Mouse (Mus musculus): ENCODE data around the gene Utp4. TPM values are rescaled to one million over a fixed set of nuclear protein-coding genes. Genes with fewer than 3 reads are reported as not detected.
A peak's percentile ranks its signal among the peaks of the same experiment; 100 is the strongest.
"Not testable (repeated sequence)": the region's sequence is repeated elsewhere in the genome, so short reads cannot be mapped to it uniquely, and the experiment has no call there.

Gene Utp4
- polyA plus RNA-seq, 1 experiment from 2014 or later = 74.4 TPM

GRCm38 (mm10) chr8:106872454-106873034, 20.9 kb upstream of the Utp4 start:
- peak overlapping the region; percentile 74 for H3K9ac ChIP-seq
- ATAC-seq (ENCODE audit: insufficient number of reproducible peaks, insufficient read depth, low FRiP score, low TSS enrichment, low read depth) = no peak
- no peaks in the 10 kb centered on the region for H3K9me3 ChIP-seq
- H3K4me2 ChIP-seq = peak overlapping the region; percentile 99
- WGBS = 7% methylated on average over 8 of the region's 8 CpGs
- H3K4me3 ChIP-seq = peak overlapping the region; percentile 64
- peaks cover 33% of the 10 kb centered on the region for H3K4me1 ChIP-seq
- H3K36me3 ChIP-seq = peaks cover 34% of the 10 kb centered on the region
- peaks cover 66% of the 10 kb centered on the region for H3K27me3 ChIP-seq
- no peak overlapping the region for H3K27ac ChIP-seq

- Histone ChIP-seq H3K4me2 (no peak overlapping the region), H3K4me1 (no peaks in the 10 kb centered on the region), H3K9me3 (no peaks in the 10 kb centered on the region), H3K4me3 (no peak overlapping the region), H3K9ac (no peak overlapping the region), H3K36me3 (peaks cover 92% of the 10 kb centered on the region), H3K27me3 (no peaks in the 10 kb centered on the region), H3K27ac (no peak overlapping the region)
- 92% methylated on average over 8 of the region's 8 CpGs for WGBS
- ATAC-seq (ENCODE audit: insufficient number of reproducible peaks, insufficient read depth, low FRiP score, low TSS enrichment, low read depth) = no peak
These were observed 13.2 kb upstream of the Utp4 start for GRCm38 (mm10) chr8:106880121-106880707.

DNA sequence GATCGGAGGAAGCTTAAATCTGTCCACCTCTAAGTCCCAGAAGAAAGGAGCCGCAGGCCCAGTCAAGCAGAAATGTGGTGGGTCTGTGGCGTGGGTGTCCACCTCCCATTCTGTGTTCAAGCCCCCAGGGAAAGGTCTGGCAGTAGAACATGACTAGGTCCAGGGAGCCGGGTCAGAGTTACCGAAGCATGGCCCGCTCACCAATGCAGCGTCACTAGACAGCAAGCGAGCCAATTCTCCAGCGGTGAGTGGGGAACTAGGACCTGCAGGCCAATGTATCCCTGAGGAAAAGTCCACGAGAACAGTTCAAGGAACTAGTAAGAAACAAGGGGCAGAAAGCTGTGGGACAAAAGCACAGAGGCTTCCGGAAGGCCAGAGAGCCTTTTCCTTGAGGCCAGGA, 9.3 kb upstream of the Utp4 start:
- H3K27me3 ChIP-seq; H3K4me3 ChIP-seq; ATAC-seq (ENCODE audit: insufficient number of reproducible peaks, insufficient read depth, low FRiP score, low TSS enrichment, low read depth); H3K4me1 ChIP-seq; H3K9me3 ChIP-seq; H3K4me2 ChIP-seq; H3K9ac ChIP-seq; H3K27ac ChIP-seq: not testable (repeated sequence)
- H3K36me3 ChIP-seq = peaks cover 73% of the 10 kb centered on the region
- WGBS = 94% methylated on average over 11 of the region's 11 CpGs

DNA sequence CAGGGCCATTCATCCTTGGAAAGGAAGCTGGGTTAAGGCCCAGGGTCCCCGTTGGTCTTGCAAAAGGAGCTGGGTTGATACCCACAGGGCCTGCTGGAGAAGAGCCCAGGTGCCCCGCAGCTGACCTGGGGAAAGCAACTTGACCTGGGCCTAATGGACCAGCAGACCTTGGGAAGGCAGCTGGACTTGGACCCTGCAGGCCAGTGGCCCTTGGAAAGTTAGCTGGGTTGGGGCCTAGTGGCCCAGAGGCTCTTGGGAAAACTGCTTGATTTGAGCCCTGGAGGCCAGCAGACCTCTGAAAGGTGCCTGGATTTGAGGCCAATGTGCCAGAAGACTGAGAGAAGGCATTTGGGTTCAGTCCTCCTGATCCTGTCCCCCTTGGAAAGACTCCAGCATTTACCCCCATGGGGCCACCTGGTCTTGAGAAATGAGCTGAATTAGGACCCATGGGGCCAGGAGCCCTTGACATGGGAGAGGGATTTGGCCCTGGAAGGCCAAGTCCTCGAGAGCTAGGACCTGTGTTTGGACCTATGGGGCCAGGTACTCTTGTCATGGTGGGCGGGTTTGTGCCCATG, 8.5 kb upstream of the Utp4 start:
- H3K4me1 ChIP-seq; H3K9ac ChIP-seq; H3K4me3 ChIP-seq; H3K27me3 ChIP-seq; H3K4me2 ChIP-seq; H3K27ac ChIP-seq; H3K9me3 ChIP-seq; ATAC-seq (ENCODE audit: insufficient number of reproducible peaks, insufficient read depth, low FRiP score, low TSS enrichment, low read depth): not testable (repeated sequence)
- 95% methylated on average over 4 of the region's 4 CpGs for WGBS
- peaks cover 65% of the 10 kb centered on the region for H3K36me3 ChIP-seq

DNA sequence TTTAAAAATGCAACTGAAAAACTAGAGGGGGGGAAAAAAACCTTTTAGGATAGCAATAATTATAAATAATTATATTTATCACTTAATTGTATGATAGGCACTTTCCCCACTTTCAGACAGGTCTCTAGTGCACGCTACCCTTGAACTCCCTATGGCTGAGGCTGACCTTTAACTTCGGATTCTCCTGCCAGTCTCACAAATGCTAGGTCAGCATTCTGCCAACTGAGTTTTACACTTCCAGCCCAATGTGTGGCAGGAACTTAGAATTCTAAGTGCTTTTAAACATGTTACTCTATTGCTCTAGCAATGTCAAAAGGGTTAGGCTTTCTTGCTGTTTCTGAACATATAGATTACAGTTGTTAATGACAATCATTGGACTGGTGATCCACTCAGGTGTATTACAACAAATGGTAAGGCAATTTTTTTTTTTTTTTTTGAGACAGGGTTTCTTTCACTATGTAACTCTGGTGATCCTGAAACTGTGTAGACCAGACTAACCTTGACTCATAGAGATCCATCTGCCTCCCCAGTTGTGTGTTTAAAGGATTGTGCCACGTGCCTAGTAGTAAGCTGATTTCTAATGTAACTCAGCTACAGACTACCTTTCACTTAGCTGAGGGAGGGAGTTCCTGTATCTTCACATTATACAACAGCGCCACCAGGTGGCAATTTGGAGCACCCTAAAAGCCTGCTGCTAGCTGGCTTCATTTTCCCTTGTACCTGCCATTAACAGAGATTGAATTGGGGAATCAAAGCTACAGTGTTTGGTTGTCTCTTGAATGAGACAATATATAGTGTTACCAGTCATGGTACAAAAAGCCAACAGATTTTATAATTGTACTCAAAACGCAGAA, 5.9 kb upstream of the Utp4 start:
- WGBS = 46% methylated on average over 5 of the region's 5 CpGs
- Histone ChIP-seq H3K9ac (no peak overlapping the region), H3K4me3 (no peak overlapping the region), H3K9me3 (no peaks in the 10 kb centered on the region), H3K27me3 (no peaks in the 10 kb centered on the region), H3K36me3 (peaks cover 43% of the 10 kb centered on the region), H3K4me2 (no peak overlapping the region), H3K4me1 (peaks cover 13% of the 10 kb centered on the region), H3K27ac (no peak overlapping the region)
- no peak for ATAC-seq (ENCODE audit: insufficient number of reproducible peaks, insufficient read depth, low FRiP score, low TSS enrichment, low read depth)

- 87% methylated on average over 3 of the region's 3 CpGs for WGBS
- ATAC-seq (ENCODE audit: insufficient number of reproducible peaks, insufficient read depth, low FRiP score, low TSS enrichment, low read depth) = no peak
- Histone ChIP-seq H3K9ac (no peak overlapping the region), H3K27ac (no peak overlapping the region), H3K4me3 (no peak overlapping the region), H3K4me2 (no peak overlapping the region), H3K9me3 (no peaks in the 10 kb centered on the region), H3K36me3 (peaks cover 31% of the 10 kb centered on the region), H3K27me3 (no peaks in the 10 kb centered on the region), H3K4me1 (peaks cover 13% of the 10 kb centered on the region)
These were observed 4.6 kb upstream of the Utp4 start for GRCm38 (mm10) chr8:106888803-106889202.

DNA sequence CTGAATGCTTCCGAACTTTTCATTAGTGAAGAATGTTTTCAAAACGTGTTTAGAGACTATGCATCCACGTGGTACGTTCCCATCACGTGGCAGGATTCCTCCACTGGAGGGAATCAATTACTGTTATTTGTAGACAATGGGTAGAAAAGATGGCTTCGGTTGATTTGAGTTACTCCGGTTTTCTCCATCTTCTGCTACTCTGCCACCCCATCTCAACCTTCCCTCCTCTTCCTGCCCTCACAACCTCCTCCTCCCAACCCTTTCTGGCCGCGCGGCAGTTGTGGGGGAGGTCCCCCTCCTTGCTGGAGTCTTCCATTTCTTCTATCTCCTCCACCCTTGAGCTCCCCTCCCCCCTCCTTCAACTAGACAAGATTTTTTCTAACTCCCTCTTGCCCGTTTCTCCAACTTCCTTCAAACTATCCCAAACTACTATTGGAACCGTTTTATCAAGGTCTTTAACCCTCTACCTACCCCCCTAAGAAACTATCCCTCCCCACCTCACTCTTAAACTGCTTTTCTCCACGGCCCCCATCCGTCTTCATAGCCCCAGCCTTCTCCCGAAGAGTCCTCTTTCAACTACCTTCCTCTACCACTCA, 1.1 kb upstream of the Utp4 start:
- Histone ChIP-seq H3K4me2 (peak overlapping the region; percentile 68), H3K4me1 (peaks cover 29% of the 10 kb centered on the region), H3K9ac (peak overlapping the region; percentile 97), H3K4me3 (peak overlapping the region; percentile 88), H3K9me3 (no peaks in the 10 kb centered on the region), H3K27ac (peak overlapping the region; percentile 98), H3K27me3 (no peaks in the 10 kb centered on the region), H3K36me3 (peaks cover 26% of the 10 kb centered on the region)
- under 1% methylated on average over 15 of the region's 15 CpGs for WGBS
- ATAC-seq (ENCODE audit: insufficient number of reproducible peaks, insufficient read depth, low FRiP score, low TSS enrichment, low read depth) = no peak; the same call in 1 of the 2 replicates

DNA sequence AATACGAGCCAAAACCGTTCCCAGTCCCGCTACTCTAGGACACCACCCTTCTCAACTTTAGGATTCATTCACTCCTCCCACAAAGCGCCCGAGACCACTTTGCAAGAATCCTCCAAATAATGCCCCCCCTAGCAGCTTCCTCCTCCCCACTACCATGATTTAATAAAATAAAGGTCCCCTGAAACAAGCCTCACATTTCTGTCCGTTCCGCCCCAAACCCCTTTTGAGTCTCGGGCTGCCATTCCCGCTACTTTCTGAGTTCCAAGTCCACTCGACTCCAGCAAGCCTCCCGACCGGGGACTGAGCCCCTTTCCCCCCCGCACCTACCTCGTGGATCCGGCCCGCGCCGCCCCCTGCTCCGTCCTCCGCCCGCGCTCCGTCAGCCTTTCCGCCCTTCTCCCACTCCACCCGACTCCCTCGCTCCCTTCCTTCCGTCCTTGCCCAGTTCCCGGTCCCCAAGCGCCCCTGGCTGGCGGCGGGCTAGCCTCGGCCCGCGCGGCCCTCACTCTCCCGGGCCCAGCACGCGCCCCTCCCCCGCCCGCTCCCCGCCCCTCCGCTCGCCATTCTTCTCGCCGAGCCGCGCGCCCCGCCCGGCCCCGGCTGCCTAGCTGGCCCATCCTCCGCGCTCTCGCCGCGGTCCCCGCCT, 507 bp upstream of the Utp4 start:
- peak; percentile 80 for ATAC-seq (ENCODE audit: insufficient number of reproducible peaks, insufficient read depth, low FRiP score, low TSS enrichment, low read depth)
- H3K4me2 ChIP-seq = peak overlapping the region; percentile 68
- H3K9me3 ChIP-seq = no peaks in the 10 kb centered on the region
- peak overlapping the region; percentile 97 for H3K9ac ChIP-seq
- WGBS = under 1% methylated on average over 54 of the region's 57 CpGs
- H3K27me3 ChIP-seq = no peaks in the 10 kb centered on the region
- H3K36me3 ChIP-seq = peaks cover 31% of the 10 kb centered on the region
- peak overlapping the region; percentile 98 for H3K27ac ChIP-seq
- peaks cover 29% of the 10 kb centered on the region for H3K4me1 ChIP-seq
- H3K4me3 ChIP-seq = peak overlapping the region; percentile 88

GRCm38 (mm10) chr8:106899473-106899872, 6.0 kb downstream of the Utp4 start:
- H3K36me3 ChIP-seq = peaks cover 96% of the 10 kb centered on the region
- H3K4me3 ChIP-seq = no peak overlapping the region
- no peak overlapping the region for H3K4me2 ChIP-seq
- no peak overlapping the region for H3K9ac ChIP-seq
- no peaks in the 10 kb centered on the region for H3K27me3 ChIP-seq
- H3K4me1 ChIP-seq = peaks cover 11% of the 10 kb centered on the region
- 85% methylated on average over 5 of the region's 5 CpGs for WGBS
- no peak for ATAC-seq (ENCODE audit: insufficient number of reproducible peaks, insufficient read depth, low FRiP score, low TSS enrichment, low read depth)
- H3K27ac ChIP-seq = no peak overlapping the region
- no peaks in the 10 kb centered on the region for H3K9me3 ChIP-seq

DNA sequence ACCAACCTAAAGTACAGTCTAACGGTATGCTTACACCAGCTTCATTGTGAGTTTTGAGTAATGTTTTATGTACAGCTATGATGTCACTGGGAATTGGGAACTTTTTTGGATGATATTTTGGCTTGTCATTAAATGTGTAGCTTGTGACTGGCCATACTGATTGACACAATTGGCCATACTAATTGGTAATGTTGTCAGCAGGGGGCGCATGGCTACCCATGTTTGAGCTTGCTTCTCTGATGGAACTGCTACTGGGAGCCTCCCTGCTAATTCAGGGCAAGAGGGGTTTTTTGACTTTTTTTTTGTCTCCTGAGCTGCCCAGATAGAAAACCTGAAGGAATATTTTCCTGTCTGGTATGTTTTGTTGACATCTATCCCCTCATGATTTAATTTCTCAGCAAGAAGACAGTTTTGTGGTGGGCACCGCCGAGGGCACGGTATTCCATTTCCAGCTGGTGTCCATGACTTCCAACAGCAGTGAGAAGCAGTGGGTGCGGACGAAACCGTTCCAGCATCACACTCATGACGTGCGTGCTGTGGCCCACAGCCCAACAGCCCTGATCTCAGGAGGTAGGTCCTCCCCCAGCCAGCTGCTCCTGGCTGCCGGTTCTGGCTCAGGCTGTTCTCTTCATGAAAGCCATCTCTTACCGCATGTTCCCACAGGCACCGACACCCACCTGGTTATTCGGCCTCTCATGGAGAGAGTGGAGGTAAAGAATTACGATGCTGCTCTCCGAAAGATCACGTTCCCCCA, 12.5 kb downstream of the Utp4 start:
- no peak overlapping the region for H3K4me3 ChIP-seq
- no peaks in the 10 kb centered on the region for H3K27me3 ChIP-seq
- H3K27ac ChIP-seq = no peak overlapping the region
- no peaks in the 10 kb centered on the region for H3K4me1 ChIP-seq
- no peak overlapping the region for H3K4me2 ChIP-seq
- ATAC-seq (ENCODE audit: insufficient number of reproducible peaks, insufficient read depth, low FRiP score, low TSS enrichment, low read depth) = no peak
- H3K9ac ChIP-seq = no peak overlapping the region
- WGBS = 93% methylated on average over 17 of the region's 17 CpGs
- H3K36me3 ChIP-seq = peaks cover 88% of the 10 kb centered on the region
- H3K9me3 ChIP-seq = no peaks in the 10 kb centered on the region

Data from embryonic facial prominence, embryonic 13.5 days (tissue).